Mouse (Mus musculus): ENCODE data around the gene Ubac2. TPM values are rescaled to one million over a fixed set of nuclear protein-coding genes. Genes with fewer than 3 reads are reported as not detected.

The Ubac2 gene
- polyA plus RNA-seq, 1 experiment = 55.9 TPM

- TF ChIP-seq GATA1 (IDR thresholded peaks at IDR 0.05; ENCODE audit: borderline replicate concordance, low read length) = no peak
- no peak for TF ChIP-seq FLI1 (IDR thresholded peaks at IDR 0.05; ENCODE audit: low read length)
- H3K36me3 ChIP-seq (replicated peaks; ENCODE audit: low read length) = no peaks in the 10 kb centered on the region
- H3K4me1 ChIP-seq = peaks cover 57% of the 10 kb centered on the region
- peak overlapping the region; percentile 64 for H3K4me3 ChIP-seq (replicated peaks)
- H3K9me3 ChIP-seq = peaks cover 4% of the 10 kb centered on the region; the same call in 1 of the 2 replicates
- peaks cover 3% of the 10 kb centered on the region for H3K27me3 ChIP-seq (replicated peaks)
These were observed 163.8 kb downstream of the Ubac2 start for GRCm38 (mm10) chr14:122042142-122042694.

- H3K9me3 ChIP-seq = no peaks in the 10 kb centered on the region
- TF ChIP-seq FLI1 (IDR thresholded peaks at IDR 0.05; ENCODE audit: low read length) (no peak), GATA1 (IDR thresholded peaks at IDR 0.05; ENCODE audit: borderline replicate concordance, low read length) (no peak)
These were observed 169.4 kb downstream of the Ubac2 start for GRCm38 (mm10) chr14:122047784-122048183.

GRCm38 (mm10) chr14:122048816-122049215, 170.4 kb downstream of the Ubac2 start:
- H3K9me3 ChIP-seq = no peaks in the 10 kb centered on the region
- TF ChIP-seq FLI1 (IDR thresholded peaks at IDR 0.05; ENCODE audit: low read length) = no peak
- TF ChIP-seq GATA1 (IDR thresholded peaks at IDR 0.05; ENCODE audit: borderline replicate concordance, low read length) = no peak
- H3K4me1 ChIP-seq = peaks cover 55% of the 10 kb centered on the region
- no peaks in the 10 kb centered on the region for H3K36me3 ChIP-seq (replicated peaks; ENCODE audit: low read length)
- peaks cover 14% of the 10 kb centered on the region for H3K27me3 ChIP-seq (replicated peaks)
- no peak overlapping the region for H3K4me3 ChIP-seq (replicated peaks)

More at GRCm38 (mm10) chr14:122047784-122048183, 169.4 kb downstream of the Ubac2 start:
- Histone ChIP-seq H3K4me3 (replicated peaks) (no peak overlapping the region), H3K4me1 (peaks cover 50% of the 10 kb centered on the region), H3K36me3 (replicated peaks; ENCODE audit: low read length) (no peaks in the 10 kb centered on the region), H3K27me3 (replicated peaks) (peaks cover 14% of the 10 kb centered on the region)

- Histone ChIP-seq H3K4me1 (peaks cover 44% of the 10 kb centered on the region), H3K27me3 (replicated peaks) (peaks cover 22% of the 10 kb centered on the region), H3K36me3 (replicated peaks; ENCODE audit: low read length) (no peaks in the 10 kb centered on the region), H3K4me3 (replicated peaks) (no peak overlapping the region), H3K9me3 (no peaks in the 10 kb centered on the region)
- TF ChIP-seq FLI1 (IDR thresholded peaks at IDR 0.05; ENCODE audit: low read length) = no peak
- TF ChIP-seq GATA1 (IDR thresholded peaks at IDR 0.05; ENCODE audit: borderline replicate concordance, low read length) = no peak
These were observed 174.6 kb downstream of the Ubac2 start for GRCm38 (mm10) chr14:122052896-122053635.

GRCm38 (mm10) chr14:122056871-122057270, 178.5 kb downstream of the Ubac2 start:
- Histone ChIP-seq H3K27me3 (replicated peaks) (peaks cover 16% of the 10 kb centered on the region), H3K4me1 (peaks cover 52% of the 10 kb centered on the region), H3K4me3 (replicated peaks) (no peak overlapping the region), H3K36me3 (replicated peaks; ENCODE audit: low read length) (no peaks in the 10 kb centered on the region), H3K9me3 (no peaks in the 10 kb centered on the region)
- TF ChIP-seq FLI1 (IDR thresholded peaks at IDR 0.05; ENCODE audit: low read length) (no peak), GATA1 (IDR thresholded peaks at IDR 0.05; ENCODE audit: borderline replicate concordance, low read length) (no peak)

GRCm38 (mm10) chr14:122057941-122058346, 179.5 kb downstream of the Ubac2 start:
- Histone ChIP-seq H3K4me1 (peaks cover 49% of the 10 kb centered on the region), H3K4me3 (replicated peaks) (no peak overlapping the region), H3K27me3 (replicated peaks) (peaks cover 16% of the 10 kb centered on the region), H3K36me3 (replicated peaks; ENCODE audit: low read length) (no peaks in the 10 kb centered on the region), H3K9me3 (no peaks in the 10 kb centered on the region)
- no peak for TF ChIP-seq GATA1 (IDR thresholded peaks at IDR 0.05; ENCODE audit: borderline replicate concordance, low read length)
- TF ChIP-seq FLI1 (IDR thresholded peaks at IDR 0.05; ENCODE audit: low read length) = no peak

- Histone ChIP-seq H3K36me3 (replicated peaks; ENCODE audit: low read length) (no peaks in the 10 kb centered on the region), H3K4me1 (peaks cover 42% of the 10 kb centered on the region), H3K9me3 (no peaks in the 10 kb centered on the region), H3K27me3 (replicated peaks) (peaks cover 17% of the 10 kb centered on the region), H3K4me3 (replicated peaks) (no peak overlapping the region)
- TF ChIP-seq FLI1 (IDR thresholded peaks at IDR 0.05; ENCODE audit: low read length) (no peak), GATA1 (IDR thresholded peaks at IDR 0.05; ENCODE audit: borderline replicate concordance, low read length) (no peak)
These were observed 182.2 kb downstream of the Ubac2 start for GRCm38 (mm10) chr14:122060642-122061041.

- Histone ChIP-seq H3K4me1 (peaks cover 48% of the 10 kb centered on the region), H3K4me3 (replicated peaks) (no peak overlapping the region), H3K9me3 (no peaks in the 10 kb centered on the region), H3K36me3 (replicated peaks; ENCODE audit: low read length) (no peaks in the 10 kb centered on the region), H3K27me3 (replicated peaks) (peaks cover 13% of the 10 kb centered on the region)
- TF ChIP-seq FLI1 (IDR thresholded peaks at IDR 0.05; ENCODE audit: low read length) (no peak), GATA1 (IDR thresholded peaks at IDR 0.05; ENCODE audit: borderline replicate concordance, low read length) (no peak)
These were observed 183.0 kb downstream of the Ubac2 start for GRCm38 (mm10) chr14:122061376-122061775.

- no peak for TF ChIP-seq GATA1 (IDR thresholded peaks at IDR 0.05; ENCODE audit: borderline replicate concordance, low read length)
- TF ChIP-seq FLI1 (IDR thresholded peaks at IDR 0.05; ENCODE audit: low read length) = no peak
- Histone ChIP-seq H3K4me3 (replicated peaks) (no peak overlapping the region), H3K4me1 (peaks cover 43% of the 10 kb centered on the region), H3K9me3 (no peaks in the 10 kb centered on the region), H3K36me3 (replicated peaks; ENCODE audit: low read length) (no peaks in the 10 kb centered on the region), H3K27me3 (replicated peaks) (peaks cover 4% of the 10 kb centered on the region)
These were observed 184.1 kb downstream of the Ubac2 start for GRCm38 (mm10) chr14:122062411-122063090.

GRCm38 (mm10) chr14:122063599-122063998, 185.2 kb downstream of the Ubac2 start:
- Histone ChIP-seq H3K4me3 (replicated peaks) (no peak overlapping the region), H3K36me3 (replicated peaks; ENCODE audit: low read length) (no peaks in the 10 kb centered on the region), H3K27me3 (replicated peaks) (peaks cover 2% of the 10 kb centered on the region), H3K4me1 (peaks cover 38% of the 10 kb centered on the region), H3K9me3 (no peaks in the 10 kb centered on the region)
- TF ChIP-seq GATA1 (IDR thresholded peaks at IDR 0.05; ENCODE audit: borderline replicate concordance, low read length) (no peak), FLI1 (IDR thresholded peaks at IDR 0.05; ENCODE audit: low read length) (no peak)

Data from megakaryocyte, embryonic 14.5 days (primary cell).